Mouse (Mus musculus) spleen, adult 10 weeks (tissue): ENCODE data around the gene Tubb4a. TPM values are rescaled to one million over a fixed set of nuclear protein-coding genes. Genes with fewer than 3 reads are reported as not detected.

Source experiments
- polyA plus RNA-seq: library from polyadenylated mRNA; stranded (reverse); fragments of 350-450 nt; fragmentation: Illumina TruSeq; extraction: RNeasy Lipid Tissue Mini Kit (QIAGEN cat#74804); gene quantifications from one replicate; pipeline ENCODE4 v1.2.3, GENCODE M21; 2015; ENCODE audit warnings: low replicate concordance; ENCODE audit not compliant: insufficient read depth

Gene Tubb4a
- 0.83 TPM for polyA plus RNA-seq

GRCm38 (mm10) chr17:57087049-57087832, at the start of gene Tubb4a:
Tubb4a (minus strand) TSS chr17:57087782.

DNA sequence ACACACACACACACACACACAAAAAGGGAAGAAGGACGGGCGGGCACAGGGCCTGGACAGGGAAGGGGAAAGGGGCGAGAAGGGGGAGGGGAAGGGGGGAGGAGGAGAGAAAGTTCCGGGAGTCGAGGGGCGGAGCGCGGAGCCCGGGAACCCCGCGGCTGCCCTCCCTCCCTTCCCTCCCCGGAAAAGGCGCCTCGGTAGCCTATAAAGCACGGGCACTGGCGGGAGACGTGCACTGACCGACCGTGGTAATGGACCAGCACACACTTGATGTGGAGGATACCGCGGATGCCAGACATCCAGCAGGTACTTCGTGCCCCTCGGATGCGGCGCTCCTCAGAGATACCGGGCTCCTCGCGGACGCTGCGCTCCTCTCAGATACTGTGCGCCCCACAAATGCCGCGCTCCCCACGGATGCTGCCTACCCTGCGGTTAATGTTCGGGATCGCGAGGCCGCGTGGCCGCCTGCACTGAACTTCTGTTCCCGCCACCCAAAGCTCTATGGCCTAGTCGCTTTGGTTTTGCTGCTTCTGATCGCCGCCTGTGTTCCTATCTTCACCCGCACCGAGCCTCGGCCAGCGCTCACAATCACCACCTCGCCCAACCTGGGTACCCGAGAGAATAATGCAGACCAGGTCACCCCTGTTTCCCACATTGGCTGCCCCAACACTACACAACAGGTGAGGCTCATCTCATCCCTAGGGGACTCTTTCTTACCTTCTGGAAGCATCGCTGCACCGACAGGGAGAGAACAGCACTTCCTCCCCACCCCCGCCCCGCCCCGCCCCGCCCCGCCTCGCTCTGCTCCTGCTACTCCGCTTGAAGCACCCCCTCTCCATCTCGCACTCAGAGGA, 17.8 kb upstream of the Tubb4a start, which contains the start of gene Tnfsf9:
TSS of gene Tnfsf9 (plus strand) at position 145 of the 854 bp plus-strand sequence.

DNA sequence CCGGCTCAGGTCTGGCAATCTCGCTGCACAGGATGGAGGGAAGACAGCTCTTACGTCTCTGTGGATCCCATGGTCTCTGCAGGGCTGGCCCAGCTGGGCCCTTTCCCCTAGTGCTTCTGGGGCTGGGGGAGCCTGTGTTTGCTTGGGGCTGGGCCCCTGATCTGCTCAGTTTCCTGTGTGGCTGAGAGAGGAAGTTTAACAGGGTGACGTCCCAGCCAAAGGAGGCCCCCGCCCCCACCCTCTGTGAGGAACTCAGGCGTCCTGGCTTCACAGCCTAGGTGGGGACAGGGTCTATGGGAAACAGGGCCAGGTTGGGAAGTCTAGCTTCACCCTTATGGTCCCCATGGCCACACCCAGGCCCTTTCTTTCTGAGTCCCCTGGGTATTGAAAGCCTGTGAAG, 9.2 kb downstream of the Tubb4a start, which contains the start of gene Dennd1c:
TSS of gene Dennd1c (minus strand) at position 179 of the 400 bp plus-strand sequence.

GRCm38 (mm10) chr17:57059486-57059977, 28.1 kb downstream of the Tubb4a start, which contains the start of gene Slc25a23:
Slc25a23 (minus strand) TSS chr17:57059863.

GRCm38 (mm10) chr17:57058891-57059485, 28.6 kb downstream of the Tubb4a start, which contains the start of gene Crb3:
Crb3 (plus strand) TSS chr17:57059105.

DNA sequence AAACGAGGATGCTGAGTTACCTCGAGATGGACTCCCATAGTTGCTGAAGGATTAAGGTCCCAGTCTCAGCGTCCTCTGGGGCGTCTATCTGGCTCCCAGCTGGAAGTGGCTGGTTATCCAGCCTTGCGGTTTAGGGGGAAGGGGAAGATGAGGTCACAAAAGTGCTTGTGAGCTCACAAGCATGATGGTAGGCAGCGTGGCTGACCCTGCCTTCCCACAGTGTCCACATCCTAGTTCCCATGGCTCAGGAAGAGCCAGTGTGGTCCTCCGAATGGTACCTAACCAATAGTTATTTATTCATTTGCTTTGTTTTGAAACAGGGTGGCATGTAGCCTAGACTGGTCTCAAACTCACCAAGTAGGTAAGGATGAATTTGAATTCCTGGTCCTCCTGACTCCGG, 46.0 kb downstream of the Tubb4a start, which contains the start of gene Slc25a41:
TSS of gene Slc25a41 (minus strand) at position 101 of the 400 bp plus-strand sequence.

DNA sequence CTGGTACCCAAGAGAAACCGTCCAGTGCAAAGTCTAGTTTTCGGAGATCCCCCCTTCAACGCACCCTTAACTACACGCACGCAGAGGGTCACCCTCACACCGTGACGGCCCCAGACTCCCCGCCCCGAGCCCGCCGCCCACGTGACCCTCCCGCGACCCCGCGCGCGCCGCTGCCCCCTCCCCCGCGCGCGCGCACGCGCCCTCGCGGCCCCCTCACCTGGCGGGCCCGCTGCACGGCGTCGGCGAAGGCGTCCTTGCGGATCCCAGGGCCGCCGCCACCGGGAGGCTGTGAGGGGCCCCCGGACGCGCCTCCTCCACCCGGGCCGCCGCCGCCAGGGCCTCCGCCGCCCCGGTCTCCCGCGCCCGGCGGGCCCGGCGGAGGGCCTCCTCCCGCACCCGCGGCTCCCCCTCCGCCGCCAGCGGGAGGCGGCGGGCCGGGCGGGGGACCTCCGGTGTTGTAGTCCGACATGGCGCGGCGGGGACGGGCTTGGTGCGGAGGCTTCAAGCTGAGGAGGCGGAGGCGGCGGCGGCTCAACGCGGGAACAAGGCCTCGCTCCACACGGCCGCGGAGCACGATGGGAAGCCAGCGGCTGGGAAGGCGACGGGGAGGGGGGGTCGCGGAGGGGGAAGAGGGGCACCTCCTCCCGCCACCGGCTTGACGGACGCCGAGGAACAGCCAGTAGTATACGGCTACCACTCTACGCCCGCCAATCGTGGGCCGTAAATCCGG, 56.5 kb downstream of the Tubb4a start, which contains the start of gene Khsrp:
TSS of gene Khsrp (minus strand) at position 592 of the 730 bp plus-strand sequence.

Other genes starting within 250 kb of the Tubb4a start
- gene Acsbg2, start 213.3 kb downstream of the Tubb4a start, polyA plus RNA-seq, result not detected
- gene 1700061G19Rik, start 212.3 kb downstream of the Tubb4a start, polyA plus RNA-seq, result 0.19 TPM
- 8.2 TPM for gene Mllt1, start 152.4 kb downstream of the Tubb4a start, polyA plus RNA-seq
- not detected for gene Acer1, start 105.7 kb downstream of the Tubb4a start, polyA plus RNA-seq
- gene Clpp, start 97.5 kb downstream of the Tubb4a start, polyA plus RNA-seq, result 11.5 TPM
- 7.3 TPM for gene Alkbh7, start 90.4 kb downstream of the Tubb4a start, polyA plus RNA-seq
- not detected for gene Pspn, start 87.8 kb downstream of the Tubb4a start, polyA plus RNA-seq
- 29.0 TPM for gene Gtf2f1, start 76.5 kb downstream of the Tubb4a start, polyA plus RNA-seq
- not detected for gene Gm17949, start 76.3 kb downstream of the Tubb4a start, polyA plus RNA-seq
- 40.8 TPM for gene Khsrp, start 56.3 kb downstream of the Tubb4a start, polyA plus RNA-seq
- not detected for gene Slc25a41, start 46.1 kb downstream of the Tubb4a start, polyA plus RNA-seq
- gene Crb3, start 28.7 kb downstream of the Tubb4a start, polyA plus RNA-seq, result 0.84 TPM
- 10.4 TPM for gene Slc25a23, start 27.9 kb downstream of the Tubb4a start, polyA plus RNA-seq
- gene Dennd1c, start 9.3 kb downstream of the Tubb4a start, polyA plus RNA-seq, result 128 TPM
- gene Tnfsf9, start 17.5 kb upstream of the Tubb4a start, polyA plus RNA-seq, result 2.3 TPM
- not detected for gene Cd70, start 62.0 kb upstream of the Tubb4a start, polyA plus RNA-seq
- gene Tnfsf14, start 106.4 kb upstream of the Tubb4a start, polyA plus RNA-seq, result 6.5 TPM
- 530 TPM for gene C3, start 140.4 kb upstream of the Tubb4a start, polyA plus RNA-seq
- 32.8 TPM for gene Gpr108, start 160.7 kb upstream of the Tubb4a start, polyA plus RNA-seq
- 18.0 TPM for gene Trip10, start 161.7 kb upstream of the Tubb4a start, polyA plus RNA-seq
- gene Vav1, start 191.3 kb upstream of the Tubb4a start, polyA plus RNA-seq, result 106 TPM